Mouse (Mus musculus) neutrophil, adult 5-6 weeks (primary cell): Measurements from ENCODE around the gene Tnfsf10. TPM values are rescaled to one million over a fixed set of nuclear protein-coding genes. Genes with fewer than 3 reads are reported as not detected.

Experiments used
- ATAC-seq: fragments of 151-379, 151-347 bp; 2 replicates; pipeline ENCODE4 v1.8.0; 2017; ENCODE audit warnings: mild to moderate bottlenecking, moderate TSS enrichment; ENCODE audit not compliant: insufficient number of reproducible peaks, poor library complexity, low FRiP score, severe bottlenecking; ENCODE audit errors: extremely low read depth
- total RNA-seq: library from RNA; stranded (forward); fragments of 200-1000 nt; gene quantifications from 2 replicates; pipeline ENCODE4 v1.2.3, GENCODE M21; 2017

The Tnfsf10 gene
- total RNA-seq, 1 experiment from 2014 or later = 2.4 TPM

GRCm38 (mm10) chr3:27300451-27300850 lies 16.4 kb upstream of the Tnfsf10 start:
- ATAC-seq = no peak

- ATAC-seq = no peak
Measured at GRCm38 (mm10) chr3:27302339-27303022, 14.3 kb upstream of the Tnfsf10 start.

GRCm38 (mm10) chr3:27306815-27307214 lies 10.0 kb upstream of the Tnfsf10 start:
- ATAC-seq = no peak

GRCm38 (mm10) chr3:27310973-27311372 lies 5.9 kb upstream of the Tnfsf10 start:
- ATAC-seq = no peak

DNA sequence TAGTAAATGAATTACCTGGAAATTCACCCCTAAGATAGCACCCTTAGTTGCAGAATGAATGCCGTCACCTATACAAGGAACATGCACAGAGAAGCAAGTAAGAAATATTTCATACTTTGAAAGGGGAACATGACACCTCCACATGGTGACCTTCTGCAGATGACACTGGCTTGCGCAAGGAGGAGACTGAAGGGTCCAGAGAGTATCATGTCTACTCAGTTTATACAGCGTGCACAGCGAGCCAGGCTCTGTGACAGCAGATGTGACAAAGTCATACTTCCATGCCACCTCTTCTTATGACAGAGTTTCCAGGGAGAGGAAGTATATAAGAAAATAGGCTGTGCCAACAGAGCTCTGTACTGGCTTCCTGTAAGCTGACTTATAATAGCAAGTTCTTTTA lies 5.4 kb upstream of the Tnfsf10 start:
- ATAC-seq = no peak

GRCm38 (mm10) chr3:27314506-27315164 lies 2.2 kb upstream of the Tnfsf10 start:
- peak; percentile 37; the same call in 1 of the 2 replicates for ATAC-seq

GRCm38 (mm10) chr3:27317288-27318024 lies 628 bp downstream of the Tnfsf10 start:
- no peak for ATAC-seq

- ATAC-seq = no peak
Measured at GRCm38 (mm10) chr3:27319650-27320049, 2.8 kb downstream of the Tnfsf10 start.

DNA sequence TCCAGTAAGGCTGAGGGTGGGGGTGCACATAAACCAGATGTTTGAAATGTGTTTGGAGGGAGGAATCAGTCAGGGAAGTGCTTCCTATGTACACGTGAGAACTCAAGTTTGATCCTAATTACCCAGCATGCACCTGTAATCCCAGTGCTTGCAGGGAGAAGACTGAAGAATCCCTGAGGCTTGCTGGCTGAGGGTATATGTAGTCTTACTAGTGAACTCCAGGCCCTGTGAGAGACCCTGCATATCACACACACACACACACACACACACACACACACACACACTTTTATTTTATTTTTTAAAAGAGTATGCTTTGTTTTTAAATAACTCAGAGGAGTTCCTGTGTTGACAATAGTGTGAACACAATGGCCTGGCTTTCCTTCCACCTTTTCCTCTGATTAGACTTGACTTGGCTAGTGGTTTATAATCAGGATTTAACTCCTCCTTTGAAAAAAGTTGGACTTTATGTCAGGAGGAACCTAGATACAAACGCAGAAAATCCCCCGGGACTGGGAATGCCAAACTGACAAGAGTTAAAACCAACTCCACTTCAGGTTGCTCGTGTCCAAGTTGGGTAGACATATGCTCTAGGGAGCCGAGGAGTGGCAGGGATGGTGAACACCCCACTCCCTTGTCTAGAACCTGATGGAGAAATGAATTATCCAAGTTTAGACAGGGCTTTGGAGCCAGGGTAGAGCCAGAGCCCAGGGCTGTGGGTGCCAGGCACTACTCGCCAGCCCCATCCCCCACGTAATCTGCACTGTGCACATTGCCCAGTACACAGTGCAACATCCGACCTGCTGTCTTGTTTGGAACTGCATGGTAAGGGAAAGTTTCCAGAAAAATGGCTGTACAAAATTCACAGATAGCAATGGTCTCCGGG lies 4.0 kb downstream of the Tnfsf10 start:
- no peak for ATAC-seq

DNA sequence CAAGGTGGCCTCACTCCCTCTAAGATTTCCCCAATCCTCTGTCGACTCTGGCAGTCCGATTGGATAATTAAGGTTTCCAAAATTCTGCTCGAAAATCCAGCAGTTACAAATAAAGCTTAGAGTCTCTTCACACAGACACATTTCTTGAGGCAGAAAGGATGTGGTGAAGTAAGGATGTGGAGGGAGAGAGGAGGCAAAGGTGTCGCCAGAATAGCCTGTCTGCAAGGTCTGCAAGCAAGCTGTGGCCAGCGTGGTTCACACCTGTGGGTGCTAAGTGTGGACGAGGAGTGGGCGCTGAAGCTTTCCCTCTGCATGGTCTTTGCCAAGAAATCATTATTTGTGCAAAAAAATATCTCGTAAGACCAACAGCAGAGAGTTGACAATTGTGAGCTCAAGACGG lies 5.8 kb downstream of the Tnfsf10 start:
- ATAC-seq = no peak

DNA sequence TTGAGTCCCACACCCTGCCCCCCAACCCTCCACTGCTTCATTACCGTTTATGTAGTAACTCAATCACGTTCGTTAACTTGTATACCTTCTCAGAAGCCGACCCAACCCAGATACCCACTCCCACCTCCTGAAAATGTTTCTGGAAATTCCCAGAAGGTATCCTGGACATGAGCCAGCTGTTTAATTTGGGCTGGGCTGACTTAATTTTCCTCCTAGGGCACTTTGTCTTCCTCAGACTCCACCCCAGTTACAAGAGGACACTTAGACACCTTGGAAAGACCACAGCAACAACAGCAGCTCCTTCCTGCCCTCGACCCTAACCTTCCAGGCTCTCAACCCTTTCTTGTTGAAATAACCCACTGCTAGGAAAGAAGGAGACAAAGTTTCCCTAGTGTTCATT lies 6.7 kb downstream of the Tnfsf10 start:
- ATAC-seq = no peak

DNA sequence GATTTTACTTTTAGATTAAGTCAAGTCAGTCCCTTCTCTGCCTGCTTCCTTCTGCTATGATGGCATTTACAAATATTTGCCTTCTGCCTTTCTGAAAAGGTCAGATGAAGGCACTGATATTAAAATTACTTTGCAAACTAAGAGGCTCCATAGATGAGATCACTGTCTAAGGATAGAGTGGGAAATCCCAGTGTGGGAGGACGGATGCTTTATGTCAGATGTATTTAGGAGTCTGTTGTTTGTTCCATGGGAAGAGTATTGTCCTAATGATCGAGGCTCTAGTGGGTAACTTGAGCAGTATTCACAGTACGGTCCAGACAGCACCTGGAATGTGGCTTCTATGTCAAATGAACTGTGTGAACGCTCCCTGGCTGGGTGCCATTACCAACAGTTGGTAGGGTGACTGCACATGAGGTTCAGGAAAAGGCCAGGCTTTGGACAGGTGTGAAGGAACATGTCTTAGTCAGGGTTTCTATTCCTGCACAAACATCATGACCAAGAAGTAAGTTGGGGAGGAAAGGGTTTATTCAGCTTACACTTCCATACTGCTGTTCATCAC lies 9.9 kb downstream of the Tnfsf10 start:
- ATAC-seq = no peak

GRCm38 (mm10) chr3:27330706-27331105 lies 13.9 kb downstream of the Tnfsf10 start:
- ATAC-seq = no peak

DNA sequence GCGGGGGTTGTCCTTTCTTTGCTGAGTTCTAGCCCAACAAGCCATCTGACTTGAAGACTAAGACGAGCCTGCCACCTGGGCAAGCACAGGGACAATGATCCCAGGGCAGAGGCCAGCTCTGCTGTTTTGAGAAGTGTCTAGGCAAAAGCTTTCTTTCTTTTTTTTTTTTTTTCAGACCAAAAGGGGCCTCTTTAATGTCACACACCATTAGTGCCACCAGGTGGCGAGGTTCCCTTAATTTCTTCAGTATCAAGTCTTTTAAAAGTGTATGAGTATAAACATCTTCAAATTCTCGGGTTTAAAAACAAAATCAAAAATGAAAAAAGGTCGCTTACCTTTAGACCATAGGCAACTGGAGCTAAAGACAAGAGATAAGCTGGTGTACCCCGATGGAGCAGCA lies 21.6 kb downstream of the Tnfsf10 start:
- no peak for ATAC-seq

GRCm38 (mm10) chr3:27338887-27339286 lies 22.1 kb downstream of the Tnfsf10 start:
- ATAC-seq = no peak

- ATAC-seq = no peak
Measured at GRCm38 (mm10) chr3:27340757-27341156, 23.9 kb downstream of the Tnfsf10 start.

GRCm38 (mm10) chr3:27342462-27342861 lies 25.6 kb downstream of the Tnfsf10 start:
- no peak for ATAC-seq

- ATAC-seq = peak; percentile 78
Measured at GRCm38 (mm10) chr3:27345526-27345925, 28.7 kb downstream of the Tnfsf10 start.

DNA sequence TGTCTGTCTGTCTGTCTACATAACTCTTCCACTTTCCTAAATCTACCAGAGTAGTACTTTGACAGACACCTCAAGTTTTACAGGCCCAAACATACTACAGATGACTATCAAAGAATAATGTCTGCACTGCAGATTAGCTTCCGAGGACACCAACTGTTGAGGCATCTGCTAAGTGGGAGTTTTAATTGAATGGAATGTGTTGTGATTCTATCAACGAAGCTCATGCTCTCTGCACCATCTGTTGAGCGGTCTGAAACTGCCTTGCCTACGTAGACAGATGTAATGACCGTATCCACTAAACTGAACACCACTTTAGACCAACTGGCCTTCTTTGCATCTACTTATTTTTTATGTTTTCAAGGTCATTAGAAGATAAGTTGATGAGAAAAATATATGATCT lies 31.6 kb downstream of the Tnfsf10 start:
- ATAC-seq = no peak
